Mouse (Mus musculus) hindlimb bud, embryonic 11.5 days (tissue): ENCODE data around the gene Gm28043.

Source experiments
- DNase-seq: peaks from one replicate; pipeline ENCODE4 v3.0.0-alpha.2; 2012; ENCODE audit warnings: low read depth, low spot score; ENCODE audit errors: extremely low spot score

The Gm28043 gene

GRCm38 (mm10) chr17:29679038-29679767 lies 64.5 kb downstream of the Gm28043 start:
- DNase-seq, result no peak

GRCm38 (mm10) chr17:29680174-29680573 lies 65.5 kb downstream of the Gm28043 start:
- no peak for DNase-seq

- no peak for DNase-seq
Observed at GRCm38 (mm10) chr17:29680921-29681320, 66.2 kb downstream of the Gm28043 start.

GRCm38 (mm10) chr17:29681669-29682068 lies 67.0 kb downstream of the Gm28043 start:
- no peak for DNase-seq

- DNase-seq, result no peak
Observed at GRCm38 (mm10) chr17:29682261-29682660, 67.6 kb downstream of the Gm28043 start.

GRCm38 (mm10) chr17:29683127-29683526 lies 68.5 kb downstream of the Gm28043 start:
- no peak for DNase-seq

GRCm38 (mm10) chr17:29684275-29684674 lies 69.6 kb downstream of the Gm28043 start:
- no peak for DNase-seq

GRCm38 (mm10) chr17:29686771-29687170 lies 72.1 kb downstream of the Gm28043 start:
- DNase-seq, result no peak

GRCm38 (mm10) chr17:29687373-29687772 lies 72.7 kb downstream of the Gm28043 start:
- no peak for DNase-seq

- DNase-seq, result no peak
Observed at GRCm38 (mm10) chr17:29688610-29689009, 73.9 kb downstream of the Gm28043 start.

- no peak for DNase-seq
Observed at GRCm38 (mm10) chr17:29690257-29690656, 75.6 kb downstream of the Gm28043 start.

GRCm38 (mm10) chr17:29692827-29693226 lies 78.2 kb downstream of the Gm28043 start:
- DNase-seq, result no peak

GRCm38 (mm10) chr17:29693571-29693970 lies 78.9 kb downstream of the Gm28043 start:
- DNase-seq, result no peak

GRCm38 (mm10) chr17:29694516-29694915 lies 79.8 kb downstream of the Gm28043 start:
- no peak for DNase-seq

- DNase-seq, result no peak
Observed at GRCm38 (mm10) chr17:29696940-29697339, 82.3 kb downstream of the Gm28043 start.

GRCm38 (mm10) chr17:29698421-29698820 lies 83.7 kb downstream of the Gm28043 start:
- no peak for DNase-seq

GRCm38 (mm10) chr17:29700573-29700972 lies 85.9 kb downstream of the Gm28043 start:
- no peak for DNase-seq

GRCm38 (mm10) chr17:29702938-29703710 lies 88.4 kb downstream of the Gm28043 start:
- no peak for DNase-seq

GRCm38 (mm10) chr17:29704781-29705180 lies 90.1 kb downstream of the Gm28043 start:
- DNase-seq, result no peak

- no peak for DNase-seq
Observed at GRCm38 (mm10) chr17:29705881-29706280, 91.2 kb downstream of the Gm28043 start.

- no peak for DNase-seq
Observed at GRCm38 (mm10) chr17:29706981-29707545, 92.4 kb downstream of the Gm28043 start.

GRCm38 (mm10) chr17:29708783-29709182 lies 94.1 kb downstream of the Gm28043 start:
- no peak for DNase-seq
